Mouse (Mus musculus): ENCODE measurements around the gene Grn.

Grn gene

DNA sequence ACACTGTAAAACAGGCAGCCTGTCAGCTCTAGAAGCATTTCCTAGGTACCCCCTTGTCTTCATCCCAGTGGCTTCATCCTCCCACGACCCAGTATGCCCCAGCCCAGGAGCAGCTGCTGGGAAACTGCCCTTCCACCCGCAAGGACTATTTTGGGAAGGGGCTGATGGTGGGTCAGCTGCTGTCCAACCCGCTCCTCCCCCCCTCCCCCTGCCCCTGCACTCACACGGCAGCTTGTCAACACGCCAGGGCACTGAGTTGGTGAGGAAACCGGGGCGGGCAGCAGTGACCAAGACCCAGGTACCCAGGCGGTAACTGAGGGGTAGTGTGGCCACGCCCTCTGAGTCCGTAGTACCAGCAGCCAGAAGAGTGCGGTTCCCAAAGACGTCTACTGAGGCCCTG is 13.6 kb downstream of the Grn start:
- no peak for DNase-seq (ENCODE audit: low read depth, low spot score)

DNA sequence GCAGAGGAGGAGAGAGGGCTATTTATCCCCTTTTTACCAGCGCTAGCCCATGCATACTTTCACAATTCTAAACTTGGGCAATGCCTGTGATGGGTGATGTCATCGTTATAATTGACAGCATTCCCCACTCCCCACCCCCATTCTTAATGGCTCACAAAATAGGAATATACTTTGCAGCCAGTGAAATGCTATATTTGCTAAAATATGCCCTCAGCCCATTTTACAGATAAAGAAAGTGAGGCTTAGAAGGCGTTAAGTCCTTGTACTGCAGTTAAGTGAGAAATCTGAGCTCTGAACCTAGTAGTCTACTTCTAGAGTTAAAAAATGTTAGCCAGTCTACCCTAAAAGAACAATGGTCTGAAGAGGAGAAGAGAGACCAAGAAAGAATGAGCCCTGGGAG is 14.2 kb downstream of the Grn start:
- DNase-seq (ENCODE audit: low read depth, low spot score), result no peak

DNA sequence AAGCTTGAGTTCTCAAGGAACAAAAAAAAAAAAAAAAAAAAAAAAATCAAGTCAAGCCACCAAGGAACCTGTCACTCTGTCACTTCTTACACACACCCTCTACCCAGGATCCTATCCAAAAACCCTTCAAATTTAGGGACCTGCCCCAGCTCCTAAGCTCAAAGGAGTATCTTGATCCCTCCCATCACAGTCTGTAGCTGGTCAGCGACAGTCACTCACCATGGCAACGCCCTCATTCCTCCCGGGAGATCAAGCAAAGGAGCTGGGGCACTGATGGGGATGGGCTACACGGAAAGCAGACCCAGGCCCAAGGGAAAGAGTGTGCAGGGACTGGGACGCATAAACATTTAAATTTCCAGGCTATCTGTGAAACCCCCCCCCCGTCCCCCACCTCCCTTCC is 14.7 kb downstream of the Grn start:
- no peak for DNase-seq (ENCODE audit: low read depth, low spot score)

DNA sequence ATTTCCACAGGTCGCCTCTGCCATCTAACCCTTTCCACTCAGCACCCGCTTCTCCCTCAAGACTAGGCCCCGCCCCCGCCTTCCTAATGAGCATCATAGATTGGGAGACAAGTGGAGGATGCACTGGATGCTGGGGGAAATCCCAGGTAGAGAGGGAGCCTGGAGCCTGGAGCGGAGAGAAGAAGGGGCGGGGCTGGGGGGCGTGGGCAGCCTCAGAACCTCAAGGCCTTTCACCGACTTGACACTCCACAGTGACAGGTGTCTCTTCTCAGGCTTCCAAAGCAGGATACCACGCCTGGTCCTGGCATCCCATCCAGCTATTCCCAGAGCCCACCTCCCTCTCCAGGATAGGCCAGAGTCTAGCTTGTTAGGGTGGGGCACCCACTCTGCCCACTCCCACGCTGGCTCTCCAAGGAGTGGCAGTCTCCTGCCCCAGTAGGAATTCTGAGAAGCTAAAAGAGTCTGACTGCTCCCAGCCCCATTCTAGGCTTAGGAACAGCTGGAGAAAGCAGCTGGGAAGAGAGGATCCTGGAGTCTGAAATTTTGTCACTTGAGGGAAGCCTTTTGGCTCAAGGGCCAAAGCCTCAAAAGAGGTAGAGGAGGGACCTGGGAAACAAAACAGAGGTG is 15.3 kb downstream of the Grn start:
- DNase-seq (ENCODE audit: low read depth, low spot score), result no peak

DNA sequence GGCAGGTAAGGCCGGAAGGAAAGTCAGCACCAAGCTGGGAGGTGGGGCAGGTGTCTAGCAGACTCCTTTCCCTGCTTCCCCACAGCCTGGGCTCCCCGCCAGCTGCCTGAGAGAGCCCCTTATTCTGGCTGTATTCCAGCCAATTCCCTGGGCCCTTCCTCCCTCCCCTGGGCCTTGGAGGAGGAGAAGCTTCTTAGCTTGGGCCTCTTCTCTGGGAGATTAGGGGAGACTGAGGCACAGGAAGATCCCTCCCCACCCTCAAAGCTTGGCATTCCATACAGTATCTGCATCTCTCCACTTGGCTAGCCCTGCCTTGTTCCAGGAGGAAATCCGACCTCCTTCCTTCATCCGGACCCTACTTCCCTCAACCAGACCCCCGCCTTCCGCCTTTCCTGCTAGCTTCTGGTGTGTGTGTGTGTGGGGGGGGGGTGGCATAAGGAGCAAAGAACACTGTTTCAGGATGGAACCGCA is 15.8 kb downstream of the Grn start:
- no peak for DNase-seq (ENCODE audit: low read depth, low spot score)

DNA sequence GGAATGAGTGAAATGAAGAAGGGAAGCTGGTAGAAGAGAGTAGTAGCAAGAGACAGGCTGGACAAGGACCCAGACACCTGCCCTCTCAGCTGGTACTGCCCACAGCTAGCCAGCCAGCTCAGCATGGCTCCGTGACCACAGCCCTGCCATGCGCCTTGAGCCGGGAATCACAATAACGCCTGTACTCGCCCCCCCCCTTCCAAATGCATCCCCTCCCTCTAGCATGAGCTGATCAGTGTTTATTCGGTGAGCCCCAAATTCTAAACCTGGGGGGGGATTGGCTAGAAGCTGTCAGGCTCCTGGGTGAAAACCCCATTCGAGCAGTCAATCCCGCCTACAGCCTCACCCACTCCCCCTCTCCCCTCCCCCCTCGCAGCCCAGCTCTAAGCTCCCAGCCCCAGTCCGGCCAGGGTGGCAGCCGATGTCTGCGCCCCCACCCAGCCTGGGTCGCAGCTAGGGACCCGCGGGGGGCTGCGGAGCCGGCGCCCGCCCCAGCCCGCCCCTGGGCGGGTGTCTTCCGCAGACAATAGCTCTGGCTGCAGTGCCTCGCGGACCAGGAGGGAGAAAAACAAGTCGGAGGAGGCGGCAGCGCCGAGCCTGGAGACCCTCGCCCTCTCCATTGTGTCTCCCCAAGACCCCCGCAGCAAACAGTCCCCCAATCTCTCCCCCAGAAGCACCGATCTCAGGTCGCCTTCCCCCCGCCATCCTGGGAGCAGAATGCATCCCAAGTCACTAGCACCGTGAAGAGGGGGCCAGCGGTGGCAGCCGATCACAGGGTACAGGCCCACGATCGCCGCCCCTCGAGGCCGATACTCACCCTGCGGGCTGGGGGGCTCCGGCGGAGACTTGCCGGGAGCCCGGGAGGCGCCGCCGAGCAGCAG is 16.7 kb downstream of the Grn start:
- DNase-seq (ENCODE audit: low read depth, low spot score), result no peak

DNA sequence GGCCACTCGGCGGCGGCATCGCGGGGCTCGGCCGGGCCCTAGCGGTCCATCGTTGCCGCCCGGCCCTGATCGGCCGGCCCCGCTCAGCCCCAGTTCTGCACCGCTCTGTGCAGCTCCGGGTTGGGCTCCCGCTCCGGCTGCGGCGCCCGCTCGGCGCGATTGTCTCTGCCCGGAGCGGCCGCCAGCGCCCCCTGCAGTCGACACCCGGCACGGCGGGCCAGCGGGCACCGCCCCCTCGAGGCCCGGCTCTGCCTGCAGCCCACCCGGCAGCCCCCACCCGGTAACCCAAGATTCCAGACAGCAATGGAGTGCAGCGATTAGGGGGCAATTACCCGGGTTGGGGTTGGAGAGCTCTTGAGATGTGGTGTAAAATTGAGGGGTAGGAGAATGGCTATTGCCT is 17.4 kb downstream of the Grn start, which contains the start of gene Fam171a2:
TSS of gene Fam171a2 (minus strand) at position 186 of the 400 bp plus-strand sequence.
- DNase-seq (ENCODE audit: low read depth, low spot score), result peak; percentile 83

DNA sequence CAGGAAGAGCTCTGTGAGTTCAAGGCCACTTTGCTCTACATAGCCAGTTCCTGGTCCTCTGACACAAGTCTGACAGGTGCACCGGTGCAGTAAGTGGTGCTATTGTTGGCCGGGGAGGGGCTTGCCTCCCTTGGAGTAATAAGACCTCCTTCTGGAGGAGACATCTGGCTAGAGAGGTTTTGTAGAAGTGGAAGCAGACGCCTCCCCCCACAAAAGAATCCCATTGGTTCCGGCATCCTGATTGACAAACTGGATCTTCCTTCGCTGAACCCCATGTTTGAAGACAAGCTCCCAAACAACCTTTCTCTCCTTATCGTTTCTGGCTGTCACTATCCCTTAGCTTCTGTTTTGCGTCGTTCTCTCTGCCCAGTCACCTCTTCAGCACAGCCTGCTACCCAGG is 18.2 kb downstream of the Grn start:
- DNase-seq (ENCODE audit: low read depth, low spot score), result no peak

DNA sequence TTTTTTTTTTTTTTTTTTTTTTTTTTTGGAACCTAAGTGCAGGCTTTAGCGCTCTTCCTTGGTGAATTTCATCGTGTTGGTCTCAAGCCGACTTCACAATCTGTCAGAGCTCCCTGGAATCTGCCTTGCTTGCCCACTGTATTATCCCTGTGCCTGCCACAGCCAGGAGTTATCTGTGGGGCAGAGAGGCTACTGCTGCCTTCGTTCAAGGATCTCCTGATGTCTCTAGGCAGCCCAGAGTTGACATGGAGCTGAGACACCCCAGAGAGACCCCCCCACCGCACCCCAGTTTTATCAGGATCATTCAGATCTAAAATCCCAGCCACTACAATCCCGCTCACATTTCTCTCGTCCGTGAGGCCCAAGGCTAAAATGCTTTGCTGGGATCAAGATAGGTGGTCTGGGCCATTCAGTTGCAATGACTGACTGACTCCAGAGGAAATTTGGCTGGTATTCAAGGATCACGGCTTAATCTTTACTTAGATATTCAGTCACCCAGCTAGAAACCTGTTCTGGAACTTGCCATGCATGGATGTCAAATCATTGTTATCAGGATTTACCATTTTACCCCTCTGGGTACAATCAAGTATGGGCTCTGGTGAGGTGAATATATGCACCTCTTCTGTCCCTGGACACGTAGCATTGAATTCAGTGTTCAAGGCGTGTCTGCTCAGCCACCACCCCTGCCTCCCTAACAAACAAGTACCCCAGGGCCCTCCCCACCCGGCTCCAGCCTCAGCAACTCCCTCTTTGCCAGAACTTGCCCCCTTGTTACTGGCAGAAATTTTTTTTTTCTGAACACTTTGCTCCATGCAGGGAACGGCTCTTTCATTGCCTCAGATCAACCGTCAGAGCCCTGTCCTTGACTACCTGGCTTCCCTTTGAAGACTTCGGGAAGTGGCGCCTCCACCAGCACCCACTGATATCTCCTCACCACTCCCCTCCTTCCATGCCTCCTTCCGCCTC is 19.2 kb downstream of the Grn start:
- no peak for DNase-seq (ENCODE audit: low read depth, low spot score)

DNA sequence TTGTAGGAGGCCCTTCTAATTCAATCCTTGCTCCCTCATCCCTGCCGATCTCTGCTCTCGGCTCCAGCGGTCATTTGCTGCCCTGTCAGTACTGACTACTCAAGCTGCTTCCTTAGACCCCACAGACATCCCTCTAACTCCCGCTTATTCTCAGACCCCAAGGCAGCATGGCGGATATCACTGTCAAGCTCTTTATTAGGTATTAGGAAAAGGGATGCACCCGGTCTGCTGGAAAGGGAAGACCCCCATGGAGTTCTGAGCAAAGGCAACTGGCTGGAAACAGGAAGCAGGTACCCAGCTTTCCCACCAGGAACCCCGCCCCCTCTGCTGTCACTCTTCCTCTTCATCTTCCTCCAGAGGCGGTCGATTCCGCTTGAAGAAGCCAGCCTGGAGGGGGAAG is 23.0 kb downstream of the Grn start:
- no peak for DNase-seq (ENCODE audit: low read depth, low spot score)

DNA sequence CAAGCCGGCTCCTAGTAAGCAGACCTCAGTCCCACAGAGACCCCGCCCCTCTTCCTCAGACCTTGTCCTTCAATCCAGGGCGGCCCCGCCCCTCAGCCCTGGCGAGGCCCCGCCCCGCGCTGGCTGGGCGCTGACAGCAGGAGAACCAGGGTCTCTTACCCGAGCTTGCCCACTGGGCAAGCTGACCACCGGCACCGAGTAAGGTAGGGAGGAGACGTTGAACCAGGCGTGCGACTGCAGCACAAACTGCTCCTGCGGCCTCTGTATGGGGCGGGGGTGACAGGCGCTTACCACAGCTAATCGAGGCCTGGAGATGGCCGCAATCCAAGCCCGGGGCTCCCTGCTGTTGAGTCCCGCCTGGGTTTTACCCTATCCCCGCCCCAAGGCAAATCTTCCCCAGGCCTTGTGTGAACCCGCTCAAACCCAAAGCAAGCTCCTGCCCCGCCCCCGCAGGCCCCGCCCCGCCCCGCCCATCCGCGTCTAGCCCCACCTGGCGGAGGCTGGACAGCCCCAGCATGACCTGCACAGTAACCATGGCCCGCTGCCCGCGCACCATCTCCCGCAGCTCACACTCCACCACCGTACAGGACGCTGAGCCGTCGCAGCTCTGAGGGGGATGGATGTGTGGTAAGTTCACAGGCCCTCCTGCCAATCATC is 25.8 kb downstream of the Grn start:
- DNase-seq (ENCODE audit: low read depth, low spot score), result peak; percentile 74

DNA sequence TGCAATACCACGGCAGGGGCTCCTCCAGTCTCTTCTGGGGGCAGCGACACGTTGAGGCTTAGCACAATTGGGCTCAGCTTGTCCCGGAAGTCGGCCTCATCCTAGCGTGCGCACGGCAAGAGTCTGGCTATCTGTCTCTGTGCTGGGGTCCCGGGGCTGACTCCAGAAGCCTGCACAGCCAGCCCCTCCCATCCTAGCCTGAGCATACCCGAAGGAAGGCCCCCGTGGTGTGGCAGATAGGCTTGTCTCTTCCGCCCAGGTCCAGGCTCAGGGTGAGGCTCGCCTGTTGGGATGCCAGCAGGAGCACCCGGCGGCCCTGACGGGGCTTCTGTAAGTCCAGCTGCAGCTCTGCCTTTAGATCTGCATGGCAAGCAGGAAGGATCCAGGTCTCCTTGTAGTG is 30.4 kb downstream of the Grn start:
- no peak for DNase-seq (ENCODE audit: low read depth, low spot score)

DNA sequence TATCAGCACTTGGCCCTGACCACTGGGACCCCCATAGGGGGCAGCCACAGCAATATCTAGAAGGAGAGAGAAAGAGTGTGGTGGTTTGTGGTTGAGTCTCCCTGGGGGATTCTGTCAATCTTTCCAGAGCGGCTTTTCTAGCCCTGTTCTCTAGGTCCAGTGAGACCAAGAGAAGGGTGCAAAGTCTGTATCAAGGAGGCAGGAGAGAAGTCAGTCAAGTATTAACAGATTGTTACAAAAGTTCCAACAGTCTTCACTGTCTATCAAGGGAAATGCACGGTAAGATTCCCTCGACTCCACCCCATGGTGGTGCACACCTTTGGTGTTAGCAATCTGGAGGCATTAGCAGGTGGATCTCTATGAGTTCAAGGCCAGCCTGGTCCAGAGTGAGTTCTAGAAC is 31.6 kb downstream of the Grn start:
- no peak for DNase-seq (ENCODE audit: low read depth, low spot score)

DNA sequence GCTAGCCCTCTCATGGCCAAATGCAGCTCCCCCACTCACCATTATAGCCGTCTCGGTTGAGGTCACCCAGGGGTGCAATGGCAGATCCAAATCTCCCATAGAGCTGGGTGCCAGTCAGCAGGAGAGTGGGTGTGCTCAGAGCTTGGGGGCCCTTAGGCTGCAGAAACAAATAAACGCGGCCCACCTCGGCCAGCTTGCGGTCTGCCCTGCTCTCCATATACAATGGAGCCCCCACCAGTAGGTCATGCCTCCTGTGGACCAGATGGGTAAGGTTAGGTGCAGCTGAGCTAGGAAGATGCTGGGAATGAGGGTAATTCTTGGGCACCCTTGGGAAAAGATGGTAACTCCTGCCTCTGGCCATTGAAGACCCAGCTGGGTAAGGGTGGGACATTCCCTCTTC is 34.8 kb downstream of the Grn start:
- no peak for DNase-seq (ENCODE audit: low read depth, low spot score)

DNA sequence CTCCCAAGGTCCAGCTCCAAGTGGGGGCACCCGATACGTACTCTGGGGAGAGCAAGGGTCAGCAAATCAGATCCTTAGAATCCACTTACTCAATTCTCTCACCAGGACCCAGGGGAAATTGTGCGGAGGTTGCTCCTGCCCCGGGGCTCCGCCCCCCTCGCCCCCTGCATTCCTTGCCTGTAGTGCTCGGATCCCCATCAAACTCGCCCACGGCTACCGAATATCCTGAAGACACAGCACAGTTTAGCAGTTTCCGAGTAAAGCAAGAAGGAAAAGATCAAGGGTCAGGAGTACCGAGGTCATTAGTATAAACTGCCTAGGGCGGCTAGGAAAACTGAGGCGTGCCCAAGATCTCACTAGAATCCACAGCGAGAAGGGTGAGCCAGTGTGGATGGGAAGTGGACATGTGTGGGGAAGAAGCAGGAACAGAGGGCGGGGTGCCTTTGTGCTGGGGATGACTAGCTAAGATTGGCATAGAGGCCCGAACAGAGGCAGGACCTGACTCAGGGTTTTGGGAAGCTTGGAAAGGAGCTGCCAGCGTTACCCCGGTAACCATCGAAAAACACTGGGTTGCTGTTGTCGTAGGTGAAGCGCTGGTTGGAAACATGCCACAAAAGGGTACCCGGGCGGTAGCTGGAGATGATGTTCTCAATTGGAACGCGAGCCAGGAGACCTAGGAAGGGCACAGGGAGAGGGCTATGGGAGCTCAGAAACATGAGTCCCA is 35.8 kb downstream of the Grn start:
- DNase-seq (ENCODE audit: low read depth, low spot score), result peak; percentile 60

DNA sequence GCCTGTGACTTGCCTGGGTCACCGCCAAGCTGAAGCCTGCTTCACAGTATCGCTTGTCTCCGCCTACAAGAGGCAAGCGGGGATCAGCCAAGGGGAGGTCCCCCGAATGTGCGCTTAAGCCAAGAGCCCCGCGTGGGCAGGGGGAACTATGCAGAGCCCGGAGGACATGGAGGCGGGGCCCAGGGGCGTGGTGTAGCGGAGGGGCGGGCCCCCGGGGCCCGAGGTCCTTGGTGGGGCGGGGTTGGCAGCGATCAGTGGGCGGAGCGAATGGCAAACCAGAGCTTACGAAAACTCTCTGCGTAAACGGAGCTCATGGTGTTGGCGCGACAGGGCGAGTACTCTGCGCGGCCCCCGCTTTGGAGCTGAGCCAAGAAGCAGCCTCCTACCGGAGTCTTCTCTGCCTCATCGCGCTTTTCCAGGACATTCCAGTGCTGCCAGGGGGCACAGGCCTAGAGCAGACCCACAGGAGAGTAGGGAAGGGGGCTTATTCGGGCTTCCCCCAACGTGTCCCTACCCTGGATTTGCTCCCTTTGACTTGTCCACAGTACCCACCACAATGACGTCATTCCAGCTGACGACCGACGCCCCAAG is 37.0 kb downstream of the Grn start:
- DNase-seq (ENCODE audit: low read depth, low spot score), result peak; percentile 86

DNA sequence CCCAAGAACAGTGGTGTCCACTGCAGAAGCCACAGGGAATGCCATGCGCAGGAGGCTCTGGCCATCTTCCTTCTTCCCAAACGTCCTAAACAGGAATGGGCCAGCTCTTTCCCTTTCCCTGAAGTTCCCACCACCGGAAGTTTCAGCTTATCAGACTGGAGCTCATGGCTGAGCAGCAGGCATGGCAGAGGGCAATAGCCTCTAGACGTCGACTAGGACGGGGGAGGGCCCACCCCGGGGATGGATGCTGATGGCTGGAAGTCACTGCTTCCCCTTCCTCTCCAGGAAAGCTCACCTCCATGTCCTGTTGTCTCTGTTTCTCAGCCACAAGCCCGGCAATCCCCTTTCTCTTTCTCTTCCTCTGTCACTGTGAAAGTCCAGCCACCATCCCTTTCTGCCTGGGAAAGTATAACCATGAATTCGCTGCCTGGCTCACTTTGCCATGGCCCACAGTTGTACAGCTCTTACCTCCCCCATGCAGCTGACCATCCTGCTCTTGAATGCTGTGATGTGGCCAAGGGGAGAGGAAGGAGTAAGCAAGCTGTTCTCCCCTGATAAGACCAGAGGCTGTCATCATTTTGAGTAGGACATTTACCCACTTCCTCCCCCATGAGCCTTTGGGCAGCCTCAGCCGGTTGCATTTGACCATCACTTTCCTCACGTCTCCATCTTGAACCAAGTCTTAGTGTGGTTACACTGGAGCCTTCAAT is 39.7 kb downstream of the Grn start, which contains the start of gene Itga2b:
TSS of gene Itga2b (minus strand) at position 475 of the 710 bp plus-strand sequence.
- DNase-seq (ENCODE audit: low read depth, low spot score), result no peak

DNA sequence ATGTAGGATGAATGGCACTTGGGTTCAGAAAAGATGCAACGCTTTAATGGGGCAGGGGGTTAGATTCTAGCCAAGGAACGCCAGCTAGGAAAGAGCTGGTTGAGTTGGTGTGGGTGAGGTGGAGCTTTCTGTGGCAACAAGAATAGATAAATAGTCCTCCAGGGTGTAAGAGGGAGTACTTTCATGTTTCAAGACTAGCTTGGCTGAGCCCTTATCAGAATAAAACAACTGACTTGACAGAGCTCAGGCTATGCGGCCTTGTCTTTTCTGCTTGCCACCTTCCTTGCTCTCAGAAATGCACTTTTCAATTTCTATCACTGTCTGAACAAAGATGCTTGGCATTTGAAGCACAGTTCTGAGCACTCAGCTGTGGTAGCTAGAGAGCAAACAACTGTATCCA is 44.9 kb downstream of the Grn start:
- no peak for DNase-seq (ENCODE audit: low read depth, low spot score)

DNA sequence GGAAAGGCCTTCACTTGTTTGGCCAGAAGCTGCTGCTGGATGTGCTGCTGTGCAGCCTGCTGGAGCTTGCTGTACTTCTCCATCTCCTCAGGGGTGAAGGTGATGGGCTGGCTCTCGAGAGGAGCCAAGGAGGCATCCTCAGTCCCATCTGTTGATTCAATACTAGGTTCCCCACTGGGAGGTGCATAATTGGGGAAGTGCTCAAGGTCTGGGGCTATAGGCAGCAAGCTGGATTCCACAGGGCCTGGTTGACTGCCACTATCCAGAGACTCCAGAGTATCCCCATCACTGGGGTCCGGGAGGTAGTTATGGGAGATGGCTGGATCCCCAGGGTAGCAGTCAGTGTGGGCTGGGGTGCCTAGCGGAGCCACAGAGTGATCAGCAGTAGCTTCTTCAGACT is 48.6 kb downstream of the Grn start:
- no peak for DNase-seq (ENCODE audit: low read depth, low spot score)

DNA sequence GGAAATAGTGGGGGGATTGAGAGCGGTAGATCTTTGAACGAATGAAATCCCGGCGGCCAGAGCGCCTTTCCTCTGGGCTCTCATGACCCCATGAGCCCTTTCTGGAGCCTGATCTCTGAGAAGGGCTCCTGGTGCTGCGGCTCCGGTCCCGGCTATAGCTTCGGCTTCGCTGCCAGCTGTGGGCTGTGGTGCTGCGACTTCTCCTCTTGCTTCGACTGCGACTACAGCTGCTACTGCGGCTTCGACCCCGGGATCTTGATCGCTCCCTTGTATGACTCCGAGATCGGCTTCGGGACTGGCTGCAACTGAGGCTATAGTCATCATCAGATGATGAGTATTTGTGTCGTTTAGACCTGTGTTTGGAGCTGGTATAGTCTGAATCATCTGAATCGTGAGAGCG is 49.5 kb downstream of the Grn start:
- DNase-seq (ENCODE audit: low read depth, low spot score), result no peak

Data from forelimb bud, embryonic 11.5 days (tissue).